Mouse (Mus musculus) limb, embryonic 12.5 days (tissue): ENCODE data around the gene Adm2. TPM values are rescaled to one million over a fixed set of nuclear protein-coding genes. Genes with fewer than 3 reads are reported as not detected.

Source experiments
- ATAC-seq: fragments of 200-750 bp; cut with Nextera tagmentation; 2 replicates; pipeline ENCODE4 v1.8.0; 2017; ENCODE audit warnings: low read depth, moderate TSS enrichment; ENCODE audit not compliant: insufficient number of reproducible peaks, insufficient read depth, low FRiP score, low TSS enrichment
- H3K27ac ChIP-seq: fragments of 300-500 bp; sonication (generic); 2 replicates; pipeline ENCODE4 v1.5.1; 2016; ENCODE audit warnings: mild to moderate bottlenecking, moderate library complexity
- H3K27me3 ChIP-seq: fragments of 300-500 bp; sonication (generic); 2 replicates; pipeline ENCODE4 v1.6.1; 2016; ENCODE audit warnings: mild to moderate bottlenecking, moderate library complexity
- H3K36me3 ChIP-seq: fragments of 300-500 bp; sonication (generic); 2 replicates; pipeline ENCODE4 v1.6.1; 2016; ENCODE audit warnings: mild to moderate bottlenecking, moderate library complexity
- H3K4me1 ChIP-seq: fragments of 300-500 bp; sonication (generic); replicated peaks from 2 replicates; pipeline ENCODE4 v1.6.1; 2016
- H3K4me2 ChIP-seq: fragments of 300-500 bp; sonication (generic); 2 replicates; pipeline ENCODE4 v1.6.1; 2016; ENCODE audit warnings: mild to moderate bottlenecking, moderate library complexity
- H3K4me3 ChIP-seq: fragments of 300-500 bp; sonication (generic); replicated peaks from 2 replicates; pipeline ENCODE4 v1.5.1; 2016; ENCODE audit warnings: mild to moderate bottlenecking
- H3K9ac ChIP-seq: fragments of 300-500 bp; sonication (generic); replicated peaks from 2 replicates; pipeline ENCODE4 v1.6.1; 2016; ENCODE audit warnings: mild to moderate bottlenecking, moderate library complexity
- H3K9me3 ChIP-seq: fragments of 300-500 bp; sonication (generic); 2 replicates; pipeline ENCODE4 v1.6.1; 2016; ENCODE audit warnings: mild to moderate bottlenecking, moderate library complexity
- WGBS: fragments of 180-500 bp; shearing (Covaris S2); methylation state at CpG from one replicate; pipeline ENCODE4 v1.1.7; 2016; 5-methylcytosine and 5-hydroxymethylcytosine counted together
- polyA plus RNA-seq: library from polyadenylated mRNA; unstranded; fragments of >200 nt; fragmentation: Nextera tagmentation; extraction: Ambion mirVana; gene quantifications from 2 replicates; pipeline ENCODE4 v1.2.1, GENCODE M21; 2016

The Adm2 gene
- polyA plus RNA-seq, 1 experiment from 2014 or later, result 0.16 TPM

DNA sequence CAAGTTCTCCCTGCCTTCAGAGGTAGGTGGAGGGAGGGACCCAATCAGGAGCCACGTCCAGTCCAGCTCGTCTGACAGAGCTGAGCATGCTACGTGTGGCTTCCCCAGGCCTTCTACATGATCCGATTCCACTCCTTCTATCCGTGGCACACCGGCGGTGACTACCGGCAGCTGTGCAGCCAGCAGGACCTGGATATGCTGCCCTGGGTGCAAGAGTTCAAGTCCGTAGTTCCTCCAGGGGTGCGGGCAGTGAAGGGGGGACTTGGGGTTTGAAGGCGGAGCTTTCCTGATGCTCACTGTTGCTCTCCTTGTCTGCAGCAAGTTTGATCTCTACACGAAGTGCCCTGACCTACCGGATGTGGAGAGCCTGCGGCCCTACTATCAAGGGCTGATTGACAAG, 13.9 kb downstream of the Adm2 start:
- no peak for ATAC-seq
- Histone ChIP-seq H3K36me3 (no peaks in the 10 kb centered on the region), H3K27me3 (no peaks in the 10 kb centered on the region), H3K4me1 (no peaks in the 10 kb centered on the region), H3K9ac (no peak overlapping the region), H3K4me3 (no peak overlapping the region), H3K9me3 (no peaks in the 10 kb centered on the region), H3K4me2 (no peak overlapping the region), H3K27ac (no peak overlapping the region)
- WGBS, result 86% methylated on average over 14 of the region's 14 CpGs

DNA sequence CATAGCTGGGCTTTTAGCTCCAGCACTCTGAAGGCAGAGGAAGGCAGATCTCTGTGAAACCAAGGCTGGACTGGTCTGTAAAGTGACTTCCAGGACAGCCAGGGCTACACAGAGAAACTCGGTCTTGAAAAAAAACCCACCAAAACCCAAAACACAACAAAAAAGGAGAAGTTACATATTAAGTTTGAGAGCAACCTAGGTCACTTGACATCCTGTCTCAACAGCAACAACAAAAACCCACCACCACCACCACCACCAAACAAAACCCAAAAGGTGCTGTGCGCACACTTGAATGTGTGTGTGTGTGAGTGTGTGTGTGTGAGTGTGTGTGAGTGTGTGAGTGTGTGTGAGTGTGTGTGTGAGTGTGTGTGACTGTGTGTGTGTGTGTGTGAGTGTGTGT, 17.2 kb downstream of the Adm2 start:
- H3K4me1 ChIP-seq, result no peaks in the 10 kb centered on the region
- H3K27ac ChIP-seq, result no peak overlapping the region
- 90% methylated on average over 2 of the region's 2 CpGs for WGBS
- no peaks in the 10 kb centered on the region for H3K9me3 ChIP-seq
- no peak for ATAC-seq
- H3K9ac ChIP-seq, result no peak overlapping the region
- no peak overlapping the region for H3K4me2 ChIP-seq
- H3K4me3 ChIP-seq, result no peak overlapping the region
- H3K27me3 ChIP-seq, result no peaks in the 10 kb centered on the region
- H3K36me3 ChIP-seq, result no peaks in the 10 kb centered on the region

DNA sequence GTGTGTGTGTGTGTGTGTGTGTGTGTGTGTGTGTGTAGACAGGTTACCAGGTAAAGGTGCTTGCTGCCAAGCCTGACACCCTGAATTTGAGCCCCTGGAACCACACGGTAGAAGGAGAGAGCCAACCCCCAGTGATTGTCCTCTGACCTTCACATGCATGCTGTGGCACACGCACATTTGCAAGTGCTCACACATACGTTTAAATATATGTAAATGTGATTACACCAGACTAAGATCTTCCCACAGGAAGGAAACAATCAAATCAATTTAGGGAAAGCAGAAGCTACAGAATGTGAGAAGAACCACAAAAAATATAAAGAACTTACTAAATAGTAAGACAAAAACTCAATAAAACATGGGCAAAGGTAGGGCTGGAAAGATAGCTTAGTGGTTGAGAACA, 17.6 kb downstream of the Adm2 start:
- ATAC-seq, result no peak
- Histone ChIP-seq H3K4me3 (no peak overlapping the region), H3K27ac (no peak overlapping the region), H3K9ac (no peak overlapping the region), H3K4me2 (no peak overlapping the region), H3K36me3 (no peaks in the 10 kb centered on the region), H3K27me3 (no peaks in the 10 kb centered on the region), H3K4me1 (no peaks in the 10 kb centered on the region), H3K9me3 (no peaks in the 10 kb centered on the region)
- WGBS, result 80% methylated on average over 3 of the region's 3 CpGs

DNA sequence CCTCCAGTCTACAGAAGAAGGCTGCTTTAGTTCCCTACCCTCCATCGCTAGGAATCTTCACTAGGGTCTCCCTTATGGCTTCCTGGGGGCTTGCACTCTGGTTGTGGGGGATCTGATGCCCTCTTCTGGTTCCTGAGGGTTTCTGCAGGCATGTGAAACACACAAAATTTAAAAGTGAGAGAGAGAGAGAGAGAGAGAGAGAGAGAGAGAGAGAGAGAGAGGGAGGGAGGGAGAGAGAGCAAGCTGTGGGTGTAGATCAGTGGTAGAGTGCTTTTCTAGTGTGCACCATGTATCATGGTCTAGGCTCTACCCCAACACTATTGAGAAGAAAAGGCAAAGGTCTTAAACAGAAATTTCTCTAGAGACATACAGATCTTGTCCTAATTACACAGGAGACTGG, 19.2 kb downstream of the Adm2 start:
- Histone ChIP-seq H3K27me3 (no peaks in the 10 kb centered on the region), H3K4me3 (no peak overlapping the region), H3K4me2 (no peak overlapping the region), H3K9me3 (no peaks in the 10 kb centered on the region), H3K36me3 (no peaks in the 10 kb centered on the region), H3K4me1 (no peaks in the 10 kb centered on the region), H3K27ac (no peak overlapping the region), H3K9ac (no peak overlapping the region)
- ATAC-seq, result no peak
- 48% methylated on average over 1 of the region's 1 CpGs for WGBS

DNA sequence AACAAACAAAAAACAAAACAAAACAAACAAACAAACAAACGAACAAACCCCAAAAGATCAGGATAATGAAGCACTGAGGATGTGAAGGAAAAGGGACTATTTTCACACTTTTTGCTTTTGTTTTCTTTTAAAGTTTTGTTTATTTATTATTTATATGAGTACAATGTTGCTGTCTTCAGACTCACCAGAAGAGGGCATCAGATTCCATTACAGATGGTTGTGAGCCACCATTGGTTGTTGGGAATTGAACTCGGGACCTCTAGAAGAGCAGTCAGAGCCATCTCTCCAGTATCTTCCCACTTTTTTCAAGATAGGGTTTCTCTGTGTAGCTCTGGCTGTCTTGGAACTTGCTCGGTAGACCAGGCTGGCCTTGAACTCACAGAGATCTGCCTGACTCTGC, 20.8 kb downstream of the Adm2 start:
- Histone ChIP-seq H3K27ac (no peak overlapping the region), H3K4me3 (no peak overlapping the region), H3K4me2 (no peak overlapping the region), H3K4me1 (no peaks in the 10 kb centered on the region), H3K9me3 (no peaks in the 10 kb centered on the region), H3K27me3 (no peaks in the 10 kb centered on the region), H3K9ac (no peak overlapping the region), H3K36me3 (no peaks in the 10 kb centered on the region)
- 85% methylated on average over 3 of the region's 3 CpGs for WGBS
- ATAC-seq, result no peak

DNA sequence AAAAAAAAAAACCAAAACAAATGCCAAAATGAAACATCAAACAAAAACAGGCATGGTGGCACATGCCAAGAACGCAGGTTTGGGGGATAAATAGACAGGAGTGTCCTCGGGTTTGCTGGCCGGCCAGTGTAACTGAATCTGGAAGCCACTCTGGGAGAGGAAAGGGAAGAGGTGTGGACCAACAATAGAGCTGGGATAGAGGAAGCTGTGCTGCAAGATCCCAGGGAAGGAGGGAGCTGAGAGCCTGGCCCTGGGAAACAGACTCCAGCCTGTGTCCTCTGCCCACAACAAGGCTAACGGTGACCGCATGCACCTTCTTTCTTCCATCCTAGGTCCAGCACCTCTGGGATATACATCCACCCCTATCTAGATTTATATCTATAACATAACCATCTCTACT, 27.9 kb downstream of the Adm2 start:
- peak overlapping the region; percentile 53; the same call in 1 of the 2 replicates for H3K27ac ChIP-seq
- ATAC-seq, result no peak
- no peak overlapping the region for H3K4me2 ChIP-seq
- peaks cover 14% of the 10 kb centered on the region for H3K4me1 ChIP-seq
- H3K27me3 ChIP-seq, result no peaks in the 10 kb centered on the region
- no peak overlapping the region for H3K4me3 ChIP-seq
- H3K9ac ChIP-seq, result no peak overlapping the region
- peaks cover 45% of the 10 kb centered on the region for H3K36me3 ChIP-seq
- WGBS, result 84% methylated on average over 5 of the region's 5 CpGs
- H3K9me3 ChIP-seq, result no peaks in the 10 kb centered on the region

DNA sequence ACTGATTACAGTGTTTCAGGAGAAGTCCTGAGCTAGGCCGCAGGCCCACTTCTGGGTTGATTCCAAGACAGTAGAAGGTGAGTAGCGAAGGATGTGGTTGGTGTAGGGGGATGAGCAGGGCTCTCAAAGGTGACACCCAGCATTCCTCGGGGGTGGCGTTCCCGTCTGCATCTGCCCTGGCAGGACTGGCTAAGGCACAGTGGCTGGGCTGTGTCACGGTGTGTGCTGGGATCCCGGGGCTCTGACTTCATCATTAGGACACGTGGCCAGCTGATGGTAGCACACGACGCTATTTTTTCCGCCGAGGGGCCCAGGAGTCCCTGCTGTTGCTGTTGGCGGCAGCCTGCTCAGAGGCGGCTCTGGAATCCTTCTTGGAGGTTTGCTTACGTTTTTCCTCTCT, 28.8 kb downstream of the Adm2 start:
- Histone ChIP-seq H3K27me3 (no peaks in the 10 kb centered on the region), H3K27ac (no peak overlapping the region), H3K4me3 (no peak overlapping the region)

DNA sequence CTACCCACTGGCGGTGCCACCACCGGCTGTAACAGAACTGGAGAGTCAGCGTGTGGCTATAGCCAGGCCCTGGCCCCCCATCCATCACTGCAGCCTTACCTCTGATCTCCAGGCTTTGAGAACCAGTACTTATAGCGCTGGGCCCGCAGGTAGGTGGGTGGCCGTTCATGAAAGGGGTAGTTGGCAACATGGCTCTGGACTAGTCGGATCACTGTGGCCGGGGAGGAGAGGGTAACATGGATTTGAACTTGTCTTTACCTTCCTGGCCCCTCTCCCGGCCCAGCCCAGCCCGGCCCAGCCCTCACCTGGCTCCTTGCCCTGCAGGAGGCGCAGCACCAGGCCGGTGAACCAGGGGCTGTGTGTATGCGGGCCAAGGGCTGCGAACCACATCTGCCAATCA, 29.5 kb downstream of the Adm2 start:
- no peak overlapping the region for H3K4me3 ChIP-seq
- no peak overlapping the region for H3K27ac ChIP-seq
- ATAC-seq, result no peak
- H3K36me3 ChIP-seq, result peaks cover 45% of the 10 kb centered on the region
- H3K9ac ChIP-seq, result no peak overlapping the region
- no peak overlapping the region for H3K4me2 ChIP-seq
- no peaks in the 10 kb centered on the region for H3K9me3 ChIP-seq
- H3K4me1 ChIP-seq, result peaks cover 17% of the 10 kb centered on the region
- H3K27me3 ChIP-seq, result no peaks in the 10 kb centered on the region
- 93% methylated on average over 14 of the region's 14 CpGs for WGBS

More for the DNA sequence above, 28.8 kb downstream of the Adm2 start:
- no peak for ATAC-seq
- H3K9ac ChIP-seq, result no peak overlapping the region
- no peaks in the 10 kb centered on the region for H3K9me3 ChIP-seq
- H3K36me3 ChIP-seq, result peaks cover 45% of the 10 kb centered on the region
- H3K4me1 ChIP-seq, result peaks cover 14% of the 10 kb centered on the region
- H3K4me2 ChIP-seq, result no peak overlapping the region
- WGBS, result 89% methylated on average over 15 of the region's 15 CpGs

DNA sequence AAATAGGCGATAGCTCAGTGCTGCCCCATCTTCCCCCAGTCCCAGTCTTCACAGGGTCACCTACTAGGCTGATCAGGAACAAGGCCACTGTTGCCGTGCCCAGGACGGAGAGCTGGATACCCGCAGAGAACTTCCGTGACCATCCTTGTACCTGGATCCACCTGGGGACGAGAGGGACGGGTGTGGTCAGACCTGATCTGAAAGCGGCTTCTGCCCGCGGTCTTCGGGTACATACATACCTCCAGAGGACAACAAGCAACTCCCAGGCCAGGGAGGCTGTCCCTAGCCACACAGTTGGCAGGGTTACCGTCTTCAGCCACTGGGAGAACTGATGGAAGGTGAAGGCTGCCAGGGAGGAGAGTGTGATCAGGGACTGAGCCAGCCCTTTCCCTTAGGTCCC, 30.3 kb downstream of the Adm2 start:
- Histone ChIP-seq H3K4me2 (no peak overlapping the region), H3K27me3 (no peaks in the 10 kb centered on the region), H3K36me3 (peaks cover 45% of the 10 kb centered on the region), H3K27ac (no peak overlapping the region), H3K9ac (no peak overlapping the region), H3K4me1 (peaks cover 21% of the 10 kb centered on the region), H3K4me3 (no peak overlapping the region), H3K9me3 (no peaks in the 10 kb centered on the region)
- 97% methylated on average over 12 of the region's 12 CpGs for WGBS
- no peak for ATAC-seq

DNA sequence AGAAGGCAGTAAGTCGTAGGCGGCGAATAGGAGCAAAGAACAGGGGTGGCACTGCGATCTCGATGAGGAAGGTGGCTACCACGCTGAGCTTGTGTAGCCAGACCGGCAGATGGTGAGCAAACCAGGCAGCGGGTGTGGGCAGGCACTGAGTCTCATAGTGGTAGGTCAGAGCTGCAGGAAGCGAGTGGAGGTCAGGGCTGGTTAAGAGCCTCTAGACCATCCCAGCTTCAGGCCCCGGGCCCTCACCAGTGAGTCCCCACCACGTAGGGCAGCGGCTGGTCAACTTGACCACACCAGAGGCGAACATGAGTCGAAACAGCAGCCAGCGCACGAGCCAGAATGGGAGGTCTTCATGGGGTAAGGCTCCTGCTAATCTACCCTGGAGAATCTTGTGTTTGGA, 31.3 kb downstream of the Adm2 start:
- H3K27me3 ChIP-seq, result no peaks in the 10 kb centered on the region
- no peak overlapping the region for H3K27ac ChIP-seq
- H3K36me3 ChIP-seq, result peaks cover 45% of the 10 kb centered on the region
- H3K4me3 ChIP-seq, result 0 out of 2 replicates have a peak overlapping the region, but pooled peaks have one; percentile 82
- H3K4me2 ChIP-seq, result peak overlapping the region; percentile 86; the same call in 1 of the 2 replicates
- H3K9me3 ChIP-seq, result no peaks in the 10 kb centered on the region
- no peak for ATAC-seq
- 95% methylated on average over 16 of the region's 16 CpGs for WGBS
- peak overlapping the region; percentile 89; the same call in 1 of the 2 replicates for H3K9ac ChIP-seq
- peaks cover 21% of the 10 kb centered on the region for H3K4me1 ChIP-seq

DNA sequence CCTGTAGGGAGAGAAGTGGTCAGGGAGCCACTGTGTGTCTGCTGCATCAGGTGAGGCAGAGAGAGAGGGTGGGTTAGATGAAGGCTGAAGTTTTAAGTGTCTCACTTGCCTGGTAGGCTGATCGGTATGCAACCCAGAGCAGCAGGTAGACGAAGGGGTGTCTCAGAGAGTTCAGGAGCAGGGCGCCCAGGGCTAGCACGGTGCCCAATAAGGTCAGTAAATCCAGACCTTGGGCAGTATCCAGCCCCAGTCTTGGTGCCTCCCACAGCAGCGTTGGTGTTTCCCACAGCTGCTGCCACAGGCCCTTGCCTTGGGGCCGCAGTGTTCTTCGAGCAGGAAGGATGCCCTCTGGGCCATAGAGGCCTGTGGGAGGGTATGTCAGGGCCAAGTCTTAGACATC, 31.9 kb downstream of the Adm2 start:
- H3K27ac ChIP-seq, result no peak overlapping the region
- peaks cover 21% of the 10 kb centered on the region for H3K4me1 ChIP-seq
- no peaks in the 10 kb centered on the region for H3K9me3 ChIP-seq
- peaks cover 48% of the 10 kb centered on the region for H3K36me3 ChIP-seq
- H3K9ac ChIP-seq, result peak overlapping the region; percentile 89
- WGBS, result 83% methylated on average over 7 of the region's 7 CpGs
- peak overlapping the region; percentile 86 for H3K4me2 ChIP-seq
- no peak for ATAC-seq
- peak overlapping the region; percentile 82 for H3K4me3 ChIP-seq
- H3K27me3 ChIP-seq, result no peaks in the 10 kb centered on the region
